Mouse (Mus musculus): ENCODE measurements at regions not wholly inside any gene's neighbourhood (a gene's known extent, or its start where the extent isn't known, plus 50 kb on each side); places are given as distances from the start of the nearest gene placed in this dataset.

DNA sequence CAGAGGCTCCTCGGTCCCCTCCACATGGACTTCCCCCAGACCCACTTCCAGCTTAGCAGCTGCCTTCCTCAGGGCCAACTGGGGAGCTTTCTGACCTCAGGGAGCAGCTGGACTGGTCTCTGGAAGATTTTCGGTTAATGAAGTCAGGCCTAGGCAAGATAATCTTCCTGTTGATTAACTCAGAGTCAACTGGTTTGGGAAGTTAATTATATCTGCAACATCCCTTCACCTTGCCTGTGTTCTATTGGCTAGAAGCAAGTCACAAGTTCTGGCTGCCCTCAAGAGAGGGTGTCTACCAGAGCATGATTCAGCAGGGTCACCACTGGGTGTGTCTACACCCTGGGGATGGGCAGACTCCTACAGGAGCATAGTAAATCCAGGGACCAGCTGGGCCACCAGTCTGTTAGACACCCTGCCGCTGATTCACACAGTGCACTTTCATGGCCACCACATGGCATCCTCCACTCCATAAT lies 53.9 kb upstream of the Maml3 start:
- ATAC-seq (replicated peaks; ENCODE audit: low FRiP score, poor library complexity, severe bottlenecking): peak; percentile 30; the same call in 1 of the 2 replicates

DNA sequence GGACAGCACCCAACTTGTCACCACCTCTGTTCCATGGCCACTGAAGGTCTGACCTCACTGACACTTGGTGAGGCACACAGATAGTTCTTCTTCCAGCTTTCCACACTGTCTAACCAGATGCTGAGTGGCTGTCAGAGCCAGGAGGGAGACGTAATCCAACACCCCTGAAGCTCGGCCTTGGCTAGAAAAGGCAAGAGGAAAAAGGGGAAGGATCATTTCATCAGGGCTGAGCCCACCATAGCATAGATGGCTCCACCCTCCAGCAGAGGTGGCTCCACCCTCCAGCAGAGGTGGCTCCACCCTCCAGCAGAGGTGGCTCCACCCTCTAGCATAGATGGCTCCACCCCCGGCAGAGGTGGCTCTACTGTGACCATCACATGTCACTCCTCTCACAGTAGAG lies 56.8 kb upstream of the Maml3 start:
- no peak for ATAC-seq (replicated peaks; ENCODE audit: low FRiP score, poor library complexity, severe bottlenecking)

GRCm38 (mm10) chr3:52163990-52164389 lies 59.1 kb upstream of the Maml3 start:
- no peak for ATAC-seq (replicated peaks; ENCODE audit: low FRiP score, poor library complexity, severe bottlenecking)

DNA sequence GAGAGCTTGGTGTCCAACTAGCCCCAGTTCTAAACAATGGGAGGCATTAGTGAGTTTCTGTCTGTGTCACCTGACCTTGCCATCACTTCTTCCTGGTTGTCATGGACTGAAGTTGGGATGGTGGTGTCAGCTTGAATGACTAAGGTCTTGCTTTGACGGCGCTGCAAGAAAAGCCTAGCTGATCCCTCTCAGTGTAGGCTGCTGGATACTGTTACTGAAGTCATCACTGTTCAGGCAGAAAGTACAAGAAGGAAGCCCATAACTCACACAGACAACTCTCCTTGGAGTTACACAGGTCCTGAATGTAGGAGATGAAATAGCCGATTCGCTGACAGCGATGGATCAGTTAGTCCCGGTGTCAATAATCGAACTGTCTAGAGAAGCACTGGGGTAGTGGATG lies 62.5 kb upstream of the Maml3 start:
- ATAC-seq (replicated peaks; ENCODE audit: low FRiP score, poor library complexity, severe bottlenecking): no peak

DNA sequence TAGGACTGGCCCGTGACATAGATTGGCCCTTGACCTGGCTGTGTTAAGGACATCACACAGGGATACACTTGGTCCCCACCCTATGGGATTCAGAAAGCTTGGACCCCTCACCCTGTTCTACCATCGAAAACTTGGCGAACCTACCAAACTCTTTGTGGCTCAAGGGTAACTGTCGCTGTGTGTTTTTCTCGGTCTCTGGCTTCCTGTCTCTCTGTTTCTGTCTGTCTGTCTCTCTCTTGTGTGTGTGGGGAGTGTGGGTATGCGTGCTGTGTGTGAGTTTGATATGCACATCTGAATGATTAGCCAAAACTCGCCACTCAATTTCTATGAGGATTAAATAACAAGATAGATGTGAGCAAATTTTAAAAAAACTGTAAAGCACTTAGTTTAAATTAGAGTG lies 66.0 kb upstream of the Maml3 start:
- no peak for ATAC-seq (replicated peaks; ENCODE audit: low FRiP score, poor library complexity, severe bottlenecking)

DNA sequence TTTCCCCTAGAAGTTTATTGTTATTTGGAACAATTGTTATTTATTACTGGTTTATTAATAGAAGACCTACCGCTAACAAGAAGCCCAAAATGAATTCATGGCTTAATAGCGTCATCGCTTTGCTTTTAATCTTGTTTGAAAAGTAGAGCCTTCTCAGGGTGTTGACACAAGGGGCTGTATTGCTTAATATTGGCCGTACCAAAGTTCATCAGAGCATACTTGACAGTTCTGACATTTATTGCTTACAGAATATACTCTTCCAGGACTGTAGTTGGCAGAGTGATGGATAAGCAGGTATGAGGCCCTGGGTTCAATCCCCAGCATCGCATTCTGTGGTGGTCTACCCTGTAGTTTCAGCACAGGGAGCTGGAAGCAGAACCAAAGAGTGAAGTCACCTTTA lies 66.4 kb upstream of the Maml3 start:
- ATAC-seq (replicated peaks; ENCODE audit: low FRiP score, poor library complexity, severe bottlenecking): no peak

DNA sequence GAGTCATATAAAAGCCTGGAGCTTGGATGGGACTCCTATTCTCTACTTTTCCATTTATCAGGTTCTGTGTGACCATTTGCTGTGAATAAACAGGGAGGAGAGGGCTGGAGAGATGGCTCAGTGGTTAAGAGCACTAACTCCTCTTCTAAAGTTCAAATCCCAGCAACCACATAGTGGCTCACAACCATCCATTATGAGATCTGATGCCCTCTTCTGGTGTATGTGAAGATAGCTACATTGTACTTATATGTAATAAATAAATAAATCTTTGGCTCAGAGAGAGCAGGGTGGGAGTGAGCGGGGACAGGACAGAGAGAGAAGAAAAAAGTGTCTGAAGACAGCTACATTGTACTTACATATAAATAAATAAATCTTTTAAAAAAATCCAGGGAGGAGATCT lies 68.6 kb upstream of the Maml3 start:
- no peak for ATAC-seq (replicated peaks; ENCODE audit: low FRiP score, poor library complexity, severe bottlenecking)

DNA sequence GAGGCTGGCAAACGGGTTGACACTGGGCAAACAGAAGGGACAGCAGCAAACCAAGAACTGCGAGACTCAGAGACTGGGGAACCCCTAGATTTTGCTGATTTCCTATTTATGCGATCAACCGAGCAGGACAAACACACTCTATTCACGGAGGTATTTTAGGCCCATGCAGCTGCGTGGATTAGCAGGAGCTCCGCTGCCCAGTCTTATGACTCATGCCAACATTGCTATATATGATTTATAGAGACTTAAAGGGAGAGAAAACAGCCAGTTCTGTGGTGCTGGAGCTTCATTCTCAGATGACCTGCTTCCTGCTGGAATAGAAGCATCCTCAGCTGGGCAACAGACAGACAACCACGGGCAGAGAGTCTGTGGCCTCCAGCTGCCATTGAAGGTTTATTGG lies 71.2 kb upstream of the Maml3 start:
- ATAC-seq (replicated peaks; ENCODE audit: low FRiP score, poor library complexity, severe bottlenecking): no peak

- ATAC-seq (replicated peaks; ENCODE audit: low FRiP score, poor library complexity, severe bottlenecking): no peak
Observed at GRCm38 (mm10) chr3:52178851-52179250, 74.0 kb upstream of the Maml3 start.

DNA sequence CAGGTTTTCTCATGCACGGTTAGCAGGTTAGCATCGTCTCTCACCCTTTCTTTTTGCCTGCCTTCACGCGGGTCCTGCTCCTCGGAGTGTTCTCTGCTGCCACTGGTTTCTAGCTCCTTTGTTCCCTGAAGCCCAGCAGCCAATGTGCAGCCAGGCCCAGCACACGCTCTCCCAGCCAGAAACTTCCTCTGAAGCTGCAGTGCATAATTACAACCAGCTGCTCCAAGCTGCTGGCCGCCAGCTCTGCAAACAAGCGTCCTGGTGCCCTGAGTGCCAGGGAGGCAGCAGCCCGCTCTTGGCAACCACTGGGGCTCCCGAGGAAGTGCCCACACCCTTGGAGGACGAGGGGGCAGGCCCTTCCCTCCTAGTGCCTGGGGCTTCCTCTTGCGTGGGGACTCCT lies 74.8 kb upstream of the Maml3 start:
- no peak for ATAC-seq (replicated peaks; ENCODE audit: low FRiP score, poor library complexity, severe bottlenecking)

- ATAC-seq (replicated peaks; ENCODE audit: low FRiP score, poor library complexity, severe bottlenecking): no peak
Observed at GRCm38 (mm10) chr3:52180306-52180705, 75.4 kb upstream of the Maml3 start.

DNA sequence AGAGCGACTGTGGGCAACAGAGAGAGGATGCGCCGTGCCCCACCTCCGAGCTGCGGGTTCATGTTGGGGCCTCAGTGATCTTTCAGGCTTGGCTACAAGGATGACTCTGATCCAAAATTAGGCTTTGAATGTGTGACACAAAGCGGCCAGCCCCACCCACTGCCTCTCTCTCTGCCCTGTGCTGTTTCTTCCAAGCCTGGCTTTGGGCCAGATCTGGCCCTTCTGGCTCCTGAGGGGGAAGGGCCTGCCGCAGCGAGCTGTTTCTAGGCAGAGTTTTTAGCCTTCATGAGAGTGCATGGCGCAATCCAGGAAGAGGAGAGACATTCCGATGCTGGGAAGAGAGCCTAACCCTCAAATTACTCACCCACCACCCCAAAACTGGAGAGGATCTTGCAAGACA lies 75.9 kb upstream of the Maml3 start:
- no peak for ATAC-seq (replicated peaks; ENCODE audit: low FRiP score, poor library complexity, severe bottlenecking)

- ATAC-seq (replicated peaks; ENCODE audit: low FRiP score, poor library complexity, severe bottlenecking): no peak
Observed at GRCm38 (mm10) chr3:52181326-52182101, 76.6 kb upstream of the Maml3 start.

DNA sequence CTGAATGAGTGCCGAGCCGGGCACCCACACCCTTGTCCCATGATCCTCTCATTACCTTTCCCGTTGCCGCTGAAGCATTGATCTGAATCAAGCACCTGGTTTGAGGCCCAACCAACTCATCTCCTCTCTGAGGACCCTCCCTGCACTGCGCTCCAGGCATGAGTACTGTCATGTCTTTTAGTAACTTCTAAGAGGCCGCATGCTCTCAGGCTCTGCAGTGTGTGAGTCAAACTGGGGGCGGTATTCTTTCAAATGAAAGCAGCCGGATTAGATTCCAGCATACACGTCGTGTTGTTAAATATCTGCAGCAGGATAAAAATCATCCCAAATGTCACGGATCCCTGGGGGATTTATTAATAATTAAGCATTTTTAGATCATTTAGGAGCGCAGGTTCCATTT lies 79.4 kb upstream of the Maml3 start:
- ATAC-seq (replicated peaks; ENCODE audit: low FRiP score, poor library complexity, severe bottlenecking): no peak

- ATAC-seq (replicated peaks; ENCODE audit: low FRiP score, poor library complexity, severe bottlenecking): no peak
Observed at GRCm38 (mm10) chr3:52185351-52185750, 80.5 kb upstream of the Maml3 start.

GRCm38 (mm10) chr3:52187401-52187801 lies 80.7 kb upstream of the Foxo1 start:
- ATAC-seq (replicated peaks; ENCODE audit: low FRiP score, poor library complexity, severe bottlenecking): no peak

GRCm38 (mm10) chr3:52188303-52188702 lies 79.8 kb upstream of the Foxo1 start:
- no peak for ATAC-seq (replicated peaks; ENCODE audit: low FRiP score, poor library complexity, severe bottlenecking)

DNA sequence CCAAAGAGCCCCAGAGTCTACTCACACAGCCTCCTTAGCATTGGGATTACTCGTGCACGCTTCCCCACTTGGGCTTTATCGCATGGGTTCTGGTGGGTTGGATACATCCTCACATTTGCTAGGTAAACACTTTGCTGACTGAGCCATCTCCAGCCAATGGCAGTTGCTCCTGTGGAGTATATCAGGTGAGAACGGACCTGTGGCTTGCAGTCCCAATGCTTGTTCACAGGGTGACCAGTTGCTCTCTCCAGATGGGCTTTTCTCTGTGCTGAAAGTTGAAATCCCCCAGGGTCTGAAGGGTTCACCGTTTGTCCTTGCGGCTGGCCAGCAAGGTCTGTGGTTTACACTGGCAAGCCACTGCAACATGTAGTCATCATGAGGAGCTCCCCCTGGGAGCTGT lies 79.1 kb upstream of the Foxo1 start:
- no peak for ATAC-seq (replicated peaks; ENCODE audit: low FRiP score, poor library complexity, severe bottlenecking)

DNA sequence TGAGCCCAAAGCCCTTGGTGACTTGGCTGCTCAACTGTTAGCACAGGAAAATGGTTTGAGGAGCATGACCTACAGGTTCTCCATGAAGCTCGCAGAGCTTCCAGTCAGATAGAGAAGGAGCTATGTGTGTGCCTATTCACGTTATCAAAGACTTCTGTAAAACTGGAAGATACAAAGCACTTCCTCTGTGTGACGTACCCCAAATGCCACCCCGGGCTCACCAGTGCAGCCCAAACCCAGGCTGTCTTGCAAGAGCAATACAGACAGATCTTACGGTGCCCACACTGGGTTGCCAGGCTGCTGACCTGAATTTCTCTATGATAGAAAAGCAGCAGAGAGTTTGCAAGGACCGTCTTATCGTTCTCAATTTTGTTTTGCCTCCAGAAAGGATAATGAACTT lies 78.1 kb upstream of the Foxo1 start:
- ATAC-seq (replicated peaks; ENCODE audit: low FRiP score, poor library complexity, severe bottlenecking): no peak

- ATAC-seq (replicated peaks; ENCODE audit: low FRiP score, poor library complexity, severe bottlenecking): no peak
Observed at GRCm38 (mm10) chr3:52193026-52193425, 75.1 kb upstream of the Foxo1 start.

DNA sequence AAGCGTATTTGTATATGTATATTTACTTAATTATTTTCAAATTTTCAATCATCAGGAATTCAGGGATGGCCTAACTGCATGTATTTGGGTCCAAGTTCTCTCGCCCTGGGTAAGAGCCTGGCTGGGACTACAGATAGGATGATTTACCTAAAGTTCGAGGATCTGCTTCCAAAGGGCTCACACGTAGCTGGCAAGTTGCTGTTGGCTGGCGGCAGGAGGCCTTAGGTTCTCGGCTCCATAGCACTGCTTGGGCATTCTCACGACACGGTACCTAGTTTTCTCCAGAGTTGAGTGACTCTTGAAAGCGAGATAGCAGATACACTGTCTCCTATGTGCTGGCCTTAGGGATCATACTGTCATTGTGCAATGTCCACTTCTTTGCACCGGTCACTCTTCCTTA lies 73.9 kb upstream of the Foxo1 start:
- no peak for ATAC-seq (replicated peaks; ENCODE audit: low FRiP score, poor library complexity, severe bottlenecking)

- no peak for ATAC-seq (replicated peaks; ENCODE audit: low FRiP score, poor library complexity, severe bottlenecking)
Observed at GRCm38 (mm10) chr3:52195486-52195885, 72.7 kb upstream of the Foxo1 start.
